Mouse (Mus musculus) heart, adult 2 months (tissue): ENCODE results near the gene Eme2. TPM values are rescaled to one million over a fixed set of nuclear protein-coding genes. Genes with fewer than 3 reads are reported as not detected.

ENCODE experiments used
- DNase-seq, 2 experiments: peaks; one replicate each; pipeline ENCODE4 v3.0.0; 2021
- H3K27ac ChIP-seq: fragments of 200-600 bp; 2 replicates; pipeline ENCODE4 v1.8.1; 2022
- H3K27me3 ChIP-seq: fragments of 200-500 bp; 2 replicates; pipeline ENCODE4 v1.6.1; 2012; ENCODE audit warnings: mild to moderate bottlenecking, low read length, inconsistent platforms, mixed read lengths; ENCODE audit not compliant: control insufficient read depth, insufficient read depth
- H3K36me3 ChIP-seq: fragments of 200-500 bp; 2 replicates; pipeline ENCODE4 v1.6.1; 2012; ENCODE audit warnings: low read length, inconsistent platforms; ENCODE audit not compliant: control insufficient read depth, insufficient read depth
- H3K4me1 ChIP-seq: fragments of 200-500 bp; 2 replicates; pipeline ENCODE4 v1.6.1; 2011; ENCODE audit warnings: low read length; ENCODE audit not compliant: control insufficient read depth, insufficient read depth
- H3K4me3 ChIP-seq: fragments of 200-600 bp; 2 replicates; pipeline ENCODE4 v1.8.1; 2022
- H3K79me2 ChIP-seq: fragments of 200-500 bp; replicated peaks from 2 replicates; pipeline ENCODE4 v1.6.1; 2012; ENCODE audit warnings: mild to moderate bottlenecking, inconsistent platforms, low read length, moderate library complexity, mixed read lengths; ENCODE audit not compliant: control insufficient read depth, insufficient read depth
- H3K9ac ChIP-seq: fragments of 200-500 bp; 2 replicates; pipeline ENCODE4 v1.6.1; 2012; ENCODE audit warnings: low read depth, mild to moderate bottlenecking, control low read depth, inconsistent platforms, low read length, mixed read lengths
- CTCF ChIP-seq: fragments of 200-600 bp; IDR thresholded peaks from 2 replicates; pipeline ENCODE4 v1.8.1; 2022; ENCODE audit warnings: antibody characterized with exemption, mild to moderate bottlenecking, moderate library complexity
- EP300 ChIP-seq: fragments of 200-500 bp; IDR thresholded peaks from 2 replicates; pipeline ENCODE4 v1.6.1; 2011; ENCODE audit warnings: low read depth, low read length, control low read depth; ENCODE audit not compliant: insufficient read depth
- POLR2A ChIP-seq: fragments of 200-500 bp; IDR thresholded peaks from 2 replicates; pipeline ENCODE4 v1.6.1; 2011; ENCODE audit warnings: mild to moderate bottlenecking, low read depth, low read length, control low read depth; ENCODE audit not compliant: insufficient read depth
- WGBS: fragments of 180-500 bp; shearing (Covaris S2); methylation state at CpG from one replicate; pipeline ENCODE4 v1.1.7; 2018; 5-methylcytosine and 5-hydroxymethylcytosine counted together
- intact Hi-C: fragments of 180-260 bp; cut with DNase I; formaldehyde crosslinking; loops from one replicate; pipeline ENCODE4 v1.15.1; 2025
- polyA plus RNA-seq: library from polyadenylated mRNA; depleted of rRNA; stranded (reverse); fragments of >200 nt; gene quantifications from 2 replicates; pipeline ENCODE4 v1.2.3, GENCODE M21; 2012
- total RNA-seq, 2 experiments: library from RNA; stranded (reverse); gene quantifications; 2 replicates each; pipeline ENCODE4 v1.2.3; 2021

Gene Eme2
- total and polyA plus RNA-seq, 3 experiments = 16.9 to 20.3 (median 18.3) TPM

DNA sequence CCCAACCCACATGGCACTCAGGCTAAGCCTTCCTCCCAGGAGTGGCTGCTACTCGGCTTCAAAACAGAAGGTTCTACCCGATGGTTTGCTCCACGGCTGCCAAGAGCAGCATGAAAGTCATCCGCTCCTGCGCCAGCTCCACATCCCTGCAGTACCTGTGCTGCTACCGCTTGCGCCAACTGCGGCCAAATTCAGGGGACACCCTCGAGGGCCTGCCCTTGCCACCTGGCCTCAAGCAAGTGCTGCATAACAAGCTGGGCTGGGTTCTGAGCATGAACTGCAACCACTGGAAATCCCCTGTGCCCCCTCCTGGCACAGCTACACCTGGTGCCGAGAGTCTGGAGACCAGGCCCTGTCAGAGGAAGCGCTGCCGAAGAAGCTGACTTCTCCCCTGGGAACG, 3.6 kb downstream of the Eme2 start:
- no peak overlapping the region for H3K4me3 ChIP-seq
- H3K9ac ChIP-seq = no peak overlapping the region
- H3K36me3 ChIP-seq = no peaks in the 10 kb centered on the region
- H3K79me2 ChIP-seq = no peaks in the 10 kb centered on the region
- intact Hi-C loops = no loop called here
- H3K4me1 ChIP-seq = peaks cover 7% of the 10 kb centered on the region; the same call in 1 of the 2 replicates
- DNase-seq = no peak
- H3K27ac ChIP-seq = no peak overlapping the region
- H3K27me3 ChIP-seq = no peaks in the 10 kb centered on the region
- no peak for TF ChIP-seq EP300
- TF ChIP-seq POLR2A = no peak
- no peak for TF ChIP-seq CTCF
- 71% methylated on average over 13 of the region's 13 CpGs for WGBS

- no peaks in the 10 kb centered on the region for H3K79me2 ChIP-seq
- TF ChIP-seq EP300 = 0 out of 2 replicates have a peak, but pooled peaks have one; percentile 6
- no peak for TF ChIP-seq CTCF
- peak; percentile 44 for TF ChIP-seq POLR2A
- no peaks in the 10 kb centered on the region for H3K27me3 ChIP-seq
- no peak overlapping the region for H3K4me3 ChIP-seq
- no peak overlapping the region for H3K27ac ChIP-seq
- H3K9ac ChIP-seq = no peak overlapping the region
- 85% methylated on average over 19 of the region's 19 CpGs for WGBS
- DNase-seq = no peak
- peaks cover 9% of the 10 kb centered on the region for H3K4me1 ChIP-seq
- no peaks in the 10 kb centered on the region for H3K36me3 ChIP-seq
- intact Hi-C loops = no loop called here
These were observed 4.5 kb downstream of the Eme2 start for GRCm38 (mm10) chr17:24890151-24891092.

DNA sequence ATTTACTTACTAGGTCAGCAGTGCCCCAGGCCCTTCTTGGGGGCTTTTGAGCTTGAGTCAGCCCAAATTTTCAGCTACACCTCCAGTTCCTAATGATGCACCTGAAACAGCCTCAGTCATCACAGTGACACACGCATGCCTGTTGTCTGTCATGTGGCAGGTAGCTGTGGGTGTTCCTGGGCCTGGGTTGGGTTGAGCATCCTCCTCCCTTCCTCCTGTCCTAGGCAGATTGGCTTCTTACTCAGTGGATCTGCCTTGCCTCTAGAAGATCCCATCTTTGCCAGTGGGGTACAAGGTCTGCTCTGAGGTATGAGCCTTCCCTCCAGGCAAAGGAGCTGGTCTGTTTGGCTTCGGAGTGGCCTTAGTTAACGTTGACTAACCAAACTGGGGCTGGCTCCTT, 6.0 kb downstream of the Eme2 start:
- DNase-seq = no peak
- Histone ChIP-seq H3K27ac (no peak overlapping the region), H3K4me3 (no peak overlapping the region), H3K27me3 (no peaks in the 10 kb centered on the region), H3K9ac (no peak overlapping the region), H3K36me3 (no peaks in the 10 kb centered on the region), H3K79me2 (no peaks in the 10 kb centered on the region), H3K4me1 (peaks cover 10% of the 10 kb centered on the region)
- TF ChIP-seq EP300 = 0 out of 2 replicates have a peak, but pooled peaks have one; percentile 27
- no peak for TF ChIP-seq CTCF
- TF ChIP-seq POLR2A = peak; percentile 49
- intact Hi-C loops = no loop called here
- WGBS = 90% methylated on average over 3 of the region's 3 CpGs

GRCm38 (mm10) chr17:24887291-24888080, 7.4 kb downstream of the Eme2 start:
- no peaks in the 10 kb centered on the region for H3K79me2 ChIP-seq
- 45% methylated on average over 18 of the region's 18 CpGs for WGBS
- H3K4me3 ChIP-seq = peak overlapping the region; percentile 95
- H3K9ac ChIP-seq = peak overlapping the region; percentile 84
- intact Hi-C loops = no loop called here
- H3K27me3 ChIP-seq = no peaks in the 10 kb centered on the region
- peak; percentile 18 to 39 for DNase-seq
- H3K4me1 ChIP-seq = peaks cover 10% of the 10 kb centered on the region
- no peak for TF ChIP-seq CTCF
- TF ChIP-seq POLR2A = no peak
- no peak for TF ChIP-seq EP300
- no peaks in the 10 kb centered on the region for H3K36me3 ChIP-seq
- peak overlapping the region; percentile 93 for H3K27ac ChIP-seq

DNA sequence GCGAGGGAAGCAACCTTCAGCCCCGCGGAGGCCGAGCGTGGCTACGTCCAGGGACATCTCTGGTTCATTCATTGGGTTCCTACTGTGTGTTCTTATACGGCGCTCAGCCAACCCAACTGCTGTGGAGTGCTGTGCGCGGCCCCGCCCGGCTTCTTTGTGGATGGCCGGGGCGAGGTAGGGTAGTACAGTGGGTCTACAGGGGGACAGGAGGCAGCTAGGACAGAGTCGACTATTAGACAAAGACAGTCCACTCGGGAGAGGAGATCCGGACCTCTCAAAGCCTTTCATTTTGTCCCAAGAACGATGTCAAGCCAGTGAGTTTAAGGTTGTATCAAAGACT, 8.0 kb downstream of the Eme2 start:
- no peak for DNase-seq
- no peaks in the 10 kb centered on the region for H3K36me3 ChIP-seq
- no peak for TF ChIP-seq CTCF
- TF ChIP-seq EP300 = no peak
- 0 out of 2 replicates have a peak, but pooled peaks have one; percentile 5 for TF ChIP-seq POLR2A
- under 1% methylated on average over 18 of the region's 18 CpGs for WGBS
- H3K27me3 ChIP-seq = no peaks in the 10 kb centered on the region
- intact Hi-C loops = no loop called here
- no peaks in the 10 kb centered on the region for H3K79me2 ChIP-seq
- peaks cover 11% of the 10 kb centered on the region for H3K4me1 ChIP-seq
- H3K27ac ChIP-seq = peak overlapping the region; percentile 93
- H3K4me3 ChIP-seq = peak overlapping the region; percentile 95
- peak overlapping the region; percentile 84 for H3K9ac ChIP-seq
